Comparison of ENCODE assay signal across 10 mouse cellular contexts in the genomic region with DNA sequence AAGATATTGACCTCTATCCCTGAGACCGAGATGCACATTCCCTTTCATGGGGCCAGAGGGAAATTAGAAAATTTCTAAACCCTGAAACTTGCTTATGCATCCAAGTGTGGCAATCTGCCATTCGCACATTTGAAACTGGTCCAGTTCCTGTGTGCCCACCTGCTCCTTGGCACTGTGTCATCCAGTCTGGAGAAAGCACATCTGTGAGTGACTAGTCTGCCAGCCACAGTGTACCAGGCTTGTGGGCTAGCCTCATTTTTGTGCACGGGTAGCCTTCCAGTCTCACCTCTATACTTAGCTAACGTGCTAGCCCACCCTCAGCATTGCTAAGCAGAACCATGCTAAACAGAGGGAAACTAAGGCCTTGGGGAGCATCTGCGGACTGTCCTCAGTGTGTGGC. TPM values are rescaled to one million over a fixed set of nuclear protein-coding genes. Genes with fewer than 3 reads are reported as not detected.
A peak's percentile ranks its signal among the peaks of the same experiment; 100 is the strongest.
DNase-seq lines count a peak whose midpoint lies in the region; ATAC-seq and TF ChIP-seq lines count a peak whose summit lies in the region.
"Had no signal": no experiment of that assay in that cellular context is flagged by ENCODE, and none has a peak within 500 bp of the region (broad histone marks: within the 10 kb centered on the region; RNA-seq: fewer than 3 reads in every experiment).

No protein-coding gene starts in this region.

- no peaks in the 10 kb centered on the region for H3K9me3 ChIP-seq in neural tube, embryonic 15.5 days (replicated peaks)
- no peaks in the 10 kb centered on the region for H3K9me3 ChIP-seq in liver, postnatal 0 days (ENCODE audit: low read length)

- TF ChIP-seq CTCF in liver, postnatal 0 days (IDR thresholded peaks at IDR 0.05; ENCODE audit: low read depth) = no peak

- H3K36me3 ChIP-seq in neural tube, embryonic 15.5 days = peaks cover 23% of the 10 kb centered on the region
- H3K36me3 ChIP-seq in liver, postnatal 0 days (replicated peaks; ENCODE audit: insufficient read depth, low read length) = no peaks in the 10 kb centered on the region
- H3K36me3 ChIP-seq: G1E had no signal

- TF ChIP-seq EP300 in liver, postnatal 0 days (IDR thresholded peaks at IDR 0.05; ENCODE audit: low read depth) = no peak

- H3K9ac ChIP-seq in neural tube, embryonic 15.5 days (replicated peaks) = no peak overlapping the region
- no peak overlapping the region for H3K9ac ChIP-seq in liver, postnatal 0 days (replicated peaks)

- H3K4me2 ChIP-seq in neural tube, embryonic 15.5 days = no peak overlapping the region
- no peak overlapping the region for H3K4me2 ChIP-seq in liver, postnatal 0 days (ENCODE audit: low read depth, low read length)

- peaks cover 30% of the 10 kb centered on the region for H3K4me1 ChIP-seq in neural tube, embryonic 15.5 days
- no peaks in the 10 kb centered on the region for H3K4me1 ChIP-seq in liver, postnatal 0 days (ENCODE audit: insufficient read depth)

- no peaks in the 10 kb centered on the region for H3K27me3 ChIP-seq in neural tube, embryonic 15.5 days (replicated peaks)
- peaks cover 19% of the 10 kb centered on the region for H3K27me3 ChIP-seq in liver, postnatal 0 days (ENCODE audit: insufficient read depth, low read length)

- peak; percentile 79 for DNase-seq in cerebellum, adult 11-12 months
- peak; percentile 74 to 82 for DNase-seq in cerebellum, postnatal 25 days
- peak; percentile 76 to 88 for DNase-seq in layer of hippocampus, adult 8-10 months (ENCODE audit: low spot score in 2 of 2)
- no peak for DNase-seq in liver, postnatal 0 days

- WGBS in neural tube, embryonic 15.5 days = 64% methylated on average over 5 of the region's 5 CpGs
- WGBS in liver, postnatal 0 days (ENCODE audit: insufficient replicate concordance) = 66% methylated on average over 5 of the region's 5 CpGs

- H3K4me3 ChIP-seq in neural tube, embryonic 15.5 days (replicated peaks) = no peak overlapping the region
- H3K4me3 ChIP-seq in liver, postnatal 0 days (ENCODE audit: low read depth, low read length) = no peak overlapping the region

- no peak for ATAC-seq in neural tube, embryonic 15.5 days (ENCODE audit: low FRiP score)
- no peak for ATAC-seq in megakaryocyte, adult 5-6 weeks (ENCODE audit: poor library complexity, severe bottlenecking)
- ATAC-seq in megakaryocyte progenitor cell, adult 5-6 weeks (replicated peaks; ENCODE audit: poor library complexity) = no peak
- no peak for ATAC-seq in liver, postnatal 0 days
- ATAC-seq: intestine, embryonic 16.5 days had no signal

- peak overlapping the region; percentile 83 for H3K27ac ChIP-seq in neural tube, embryonic 15.5 days (replicated peaks)
- no peak overlapping the region for H3K27ac ChIP-seq in liver, postnatal 0 days (ENCODE audit: low read depth)

RNA-seq across cellular contexts. Expression of gene Pxdn, which starts 53.0 kb away (rescaled TPM):
- 10 to 100 TPM; 65.3 to 84.7 (median 75.5) TPM for total RNA-seq in layer of hippocampus, adult 8-10 months (2022)
- polyA plus RNA-seq in neural tube, embryonic 15.5 days (2015; fragmentation: Nextera tagmentation; extraction: Ambion mirVana) = 50.1 and 50.2 TPM in 2 replicates
- not detected in 2 replicates for total RNA-seq in megakaryocyte, adult 5-6 weeks (2015)
- total RNA-seq in megakaryocyte, adult 5-6 weeks (2017) = not detected in 2 replicates
- not detected in 2 replicates for total RNA-seq in megakaryocyte progenitor cell, adult 5-6 weeks (2015)
- not detected in 2 replicates for total RNA-seq in megakaryocyte progenitor cell, adult 5-6 weeks (2017)
- 4.9 TPM in 2 replicates for polyA plus RNA-seq in liver, postnatal 0 days (2015; fragmentation: Nextera tagmentation; extraction: Ambion mirVana)
- total RNA-seq: granulocyte monocyte progenitor cell, adult 5-6 weeks had no signal
- polyA plus RNA-seq: G1E had no signal

Comparison
In these comparisons a context has a peak if more than half of its experiments do, and no peak if none do; other contexts are left out.
1. RNA of gene Pxdn, which starts 53.0 kb away (total RNA-seq): 65.3 to 84.7 TPM in layer of hippocampus, adult 8-10 months; not detected in megakaryocyte, adult 5-6 weeks and not detected in megakaryocyte progenitor cell, adult 5-6 weeks; every median in the first group is over 10 times any median in the second.